Mouse (Mus musculus) liver, embryonic 14.5 days (tissue): ENCODE measurements around the gene Rbms3. TPM values are rescaled to one million over a fixed set of nuclear protein-coding genes. Genes with fewer than 3 reads are reported as not detected.

Source experiments
- ATAC-seq: fragments of 200-750 bp; cut with Nextera tagmentation; 2 replicates; pipeline ENCODE4 v1.8.0; 2017; ENCODE audit warnings: moderate number of reproducible peaks, mild to moderate bottlenecking, moderate library complexity; ENCODE audit not compliant: insufficient read depth
- DNase-seq, 3 experiments: peaks; one replicate each; pipeline ENCODE4 v3.0.0-alpha.2; 2012 to 2013; ENCODE audit warnings: low read depth in 3 of 3, low spot score in 3 of 3
- H3K27ac ChIP-seq: fragments of 300-500 bp; sonication (generic); 2 replicates; pipeline ENCODE4 v1.5.1; 2014; ENCODE audit warnings: moderate library complexity, mild to moderate bottlenecking, control low read depth, inconsistent platforms
- H3K27me3 ChIP-seq: fragments of 300-500 bp; sonication (generic); 2 replicates; pipeline ENCODE4 v1.6.1; 2014; ENCODE audit warnings: mild to moderate bottlenecking, low read length, moderate library complexity; ENCODE audit not compliant: control insufficient read depth, insufficient read depth
- H3K36me3 ChIP-seq: fragments of 300-500 bp; sonication (generic); replicated peaks from 2 replicates; pipeline ENCODE4 v1.6.1; 2014; ENCODE audit warnings: low read depth; ENCODE audit not compliant: control insufficient read depth, insufficient read depth
- H3K4me1 ChIP-seq, 2 experiments: fragments of 200-500 bp in 1 of 2; fragments of 300-500 bp in 1 of 2; sonication (generic) in 1 of 2; replicated peaks; 2 replicates each; pipeline ENCODE4 v1.6.1; 2012 to 2014; ENCODE audit warnings: antibody characterized with exemption in 1 of 2, inconsistent platforms in 1 of 2, low read length in 1 of 2; ENCODE audit not compliant: control insufficient read depth in 2 of 2, insufficient read depth in 2 of 2
- H3K4me2 ChIP-seq: fragments of 300-500 bp; sonication (generic); 2 replicates; pipeline ENCODE4 v1.6.1; 2014; ENCODE audit warnings: low read depth, mild to moderate bottlenecking, control low read depth, moderate library complexity
- H3K4me3 ChIP-seq, 2 experiments: fragments of 200-500 bp in 1 of 2; fragments of 300-500 bp in 1 of 2; sonication (generic) in 1 of 2; 2 replicates each; pipeline ENCODE4 v1.5.1; 2012 to 2014; ENCODE audit warnings: low read depth in 2 of 2, low read length in 2 of 2, mild to moderate bottlenecking in 2 of 2, control low read depth in 1 of 2, inconsistent platforms in 1 of 2, moderate library complexity in 1 of 2; ENCODE audit not compliant: insufficient read depth in 1 of 2
- H3K9ac ChIP-seq: fragments of 300-500 bp; sonication (generic); replicated peaks from 2 replicates; pipeline ENCODE4 v1.6.1; 2014; ENCODE audit warnings: mild to moderate bottlenecking, control low read depth, moderate library complexity
- H3K9me3 ChIP-seq: fragments of 300-500 bp; sonication (generic); 2 replicates; pipeline ENCODE4 v1.6.1; 2016; ENCODE audit warnings: low read length, mixed read lengths; ENCODE audit not compliant: control insufficient read depth
- CTCF ChIP-seq: IDR thresholded peaks from 2 replicates; pipeline ENCODE4 v1.5.1; 2016; ENCODE audit warnings: antibody characterized with exemption, low read depth, control low read depth
- EP300 ChIP-seq: IDR thresholded peaks from 2 replicates; pipeline ENCODE4 v1.6.1; 2016; ENCODE audit warnings: antibody characterized with exemption, low read depth
- WGBS: fragments of 180-500 bp; shearing (Covaris S2); extraction: QIAGEN DNeasy Blood & Tissue Kit; methylation state at CpG from one replicate; pipeline ENCODE4 v1.1.7; 2014; ENCODE audit not compliant: insufficient replicate concordance; 5-methylcytosine and 5-hydroxymethylcytosine counted together
- polyA plus RNA-seq, 2 experiments: library from polyadenylated mRNA; depleted of rRNA in 1 of 2; stranded (reverse) in 1 of 2; unstranded in 1 of 2; fragments of >200 nt; fragmentation: Nextera tagmentation in 1 of 2; extraction: Ambion mirVana in 1 of 2; gene quantifications; 2 replicates each; pipeline versions ENCODE4 v1.2.1 to v1.2.3; 2012 to 2014

The Rbms3 gene
- polyA plus RNA-seq, 2 experiments: 0.88 to 2.4 TPM

GRCm38 (mm10) chr9:117373164-117373741 is 256.5 kb downstream of the Rbms3 start:
- no peak for DNase-seq
- no peak overlapping the region for H3K4me3 ChIP-seq
- H3K27me3 ChIP-seq: no peaks in the 10 kb centered on the region
- H3K4me1 ChIP-seq: 0 out of 4 replicates have a peak, but pooled peaks cover 0 to 2% of the 10 kb centered on the region in 2 experiments
- TF ChIP-seq CTCF (no peak), EP300 (no peak)
- H3K36me3 ChIP-seq: no peaks in the 10 kb centered on the region
- no peak overlapping the region for H3K9ac ChIP-seq
- ATAC-seq: no peak
- no peak overlapping the region for H3K27ac ChIP-seq
- 14% methylated on average over 7 of the region's 7 CpGs for WGBS
- no peak overlapping the region for H3K4me2 ChIP-seq
- no peaks in the 10 kb centered on the region for H3K9me3 ChIP-seq

GRCm38 (mm10) chr9:117371980-117372379 is 257.7 kb downstream of the Rbms3 start:
- no peak for TF ChIP-seq CTCF
- TF ChIP-seq EP300: no peak
- Histone ChIP-seq H3K4me2 (no peak overlapping the region), H3K9me3 (no peaks in the 10 kb centered on the region), H3K4me3 (no peak overlapping the region), H3K27ac (no peak overlapping the region), H3K27me3 (no peaks in the 10 kb centered on the region), H3K9ac (no peak overlapping the region), H3K4me1 (0 out of 4 replicates have a peak, but pooled peaks cover 0 to 2% of the 10 kb centered on the region in 2 experiments), H3K36me3 (no peaks in the 10 kb centered on the region)
- ATAC-seq (no peak), DNase-seq (no peak)
- WGBS: 62% methylated on average over 5 of the region's 5 CpGs

- WGBS: 57% methylated on average over 6 of the region's 6 CpGs
- H3K4me1 ChIP-seq: 0 out of 4 replicates have a peak, but pooled peaks cover 0 to 2% of the 10 kb centered on the region in 2 experiments
- no peak overlapping the region for H3K9ac ChIP-seq
- H3K27me3 ChIP-seq: no peaks in the 10 kb centered on the region
- H3K36me3 ChIP-seq: no peaks in the 10 kb centered on the region
- H3K4me3 ChIP-seq: no peak overlapping the region
- ATAC-seq (no peak), DNase-seq (no peak)
- H3K9me3 ChIP-seq: no peaks in the 10 kb centered on the region
- TF ChIP-seq EP300 (no peak), CTCF (no peak)
- no peak overlapping the region for H3K4me2 ChIP-seq
- no peak overlapping the region for H3K27ac ChIP-seq
These were observed 259.6 kb downstream of the Rbms3 start for GRCm38 (mm10) chr9:117370086-117370485.

GRCm38 (mm10) chr9:117368016-117368415 is 261.7 kb downstream of the Rbms3 start:
- DNase-seq (no peak), ATAC-seq (no peak)
- Histone ChIP-seq H3K9ac (no peak overlapping the region), H3K27me3 (no peaks in the 10 kb centered on the region), H3K27ac (no peak overlapping the region), H3K36me3 (no peaks in the 10 kb centered on the region), H3K9me3 (no peaks in the 10 kb centered on the region), H3K4me1 (no peaks in the 10 kb centered on the region), H3K4me3 (no peak overlapping the region), H3K4me2 (no peak overlapping the region)
- 58% methylated on average over 4 of the region's 4 CpGs for WGBS
- TF ChIP-seq CTCF: no peak
- TF ChIP-seq EP300: no peak

GRCm38 (mm10) chr9:117364610-117365009 is 265.1 kb downstream of the Rbms3 start:
- 39% methylated on average over 3 of the region's 3 CpGs for WGBS
- Histone ChIP-seq H3K27me3 (no peaks in the 10 kb centered on the region), H3K9ac (no peak overlapping the region), H3K4me2 (no peak overlapping the region), H3K27ac (no peak overlapping the region), H3K4me3 (no peak overlapping the region), H3K4me1 (no peaks in the 10 kb centered on the region), H3K9me3 (no peaks in the 10 kb centered on the region), H3K36me3 (no peaks in the 10 kb centered on the region)
- no peak for TF ChIP-seq EP300
- TF ChIP-seq CTCF: no peak
- ATAC-seq (no peak), DNase-seq (no peak)
